Mouse (Mus musculus) brain, embryonic 18.5 days (tissue): ENCODE measurements around the gene Sh3rf1.
A peak's percentile ranks its signal among the peaks of the same experiment; 100 is the strongest.

Experiments
- DNase-seq: peaks from one replicate; pipeline ENCODE4 v3.0.0-alpha.2; 2012; ENCODE audit warnings: low read depth, low spot score

Gene Sh3rf1

DNA sequence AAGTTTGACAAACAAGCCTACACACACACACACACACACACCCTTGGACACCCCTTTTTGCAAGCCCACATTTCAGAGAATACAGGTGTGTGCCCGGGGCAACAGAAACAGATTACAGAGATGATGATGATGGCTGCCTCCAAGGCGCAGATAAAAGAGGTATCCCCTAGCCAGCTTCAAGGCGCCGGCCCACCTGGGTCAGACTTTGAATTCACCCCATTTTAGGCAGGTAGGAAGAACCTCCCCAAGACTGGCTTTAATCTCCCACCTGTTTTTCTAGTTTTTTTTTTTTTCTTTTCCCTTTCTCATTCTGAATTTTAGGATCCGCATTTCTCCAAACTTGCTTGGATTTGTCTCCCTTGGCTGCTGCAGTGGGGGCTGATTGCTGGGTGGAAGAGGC is 389 bp upstream of the Sh3rf1 start:
- DNase-seq: no peak

DNA sequence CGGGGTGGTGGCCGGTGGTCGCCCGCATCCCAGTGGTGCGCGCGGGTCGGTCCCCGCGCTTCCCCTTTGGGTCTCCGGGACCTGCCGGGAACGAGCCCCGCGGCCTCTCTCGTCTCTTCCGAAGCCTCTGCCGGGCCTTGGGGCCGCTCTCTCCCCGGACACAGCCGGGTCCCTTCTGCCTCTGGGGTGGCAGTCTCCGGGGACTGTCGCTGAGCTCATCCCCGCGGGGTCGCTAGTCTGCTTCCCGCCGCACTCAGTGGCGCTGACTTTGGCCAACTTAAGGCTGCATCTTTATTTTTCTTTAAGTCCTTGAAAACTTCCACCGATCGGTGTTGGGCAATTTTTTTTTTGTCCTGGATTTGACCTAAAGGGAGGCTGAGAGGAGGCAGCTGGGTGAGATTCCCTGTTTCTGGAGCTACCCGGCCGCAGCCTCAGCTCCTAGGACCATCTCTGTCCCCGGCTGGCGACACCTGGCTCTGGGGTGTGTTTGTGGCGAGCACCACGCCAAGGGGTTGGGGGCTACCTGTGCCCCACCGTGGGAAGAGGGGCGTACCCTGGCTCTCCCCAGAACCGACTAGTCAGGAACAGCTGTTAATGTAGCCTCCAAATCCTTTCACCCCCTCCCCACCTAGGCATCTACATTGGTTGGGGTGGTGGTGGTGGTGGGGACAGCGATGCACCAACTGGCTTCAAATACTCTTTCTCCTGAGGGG is 864 bp downstream of the Sh3rf1 start:
- DNase-seq: no peak

DNA sequence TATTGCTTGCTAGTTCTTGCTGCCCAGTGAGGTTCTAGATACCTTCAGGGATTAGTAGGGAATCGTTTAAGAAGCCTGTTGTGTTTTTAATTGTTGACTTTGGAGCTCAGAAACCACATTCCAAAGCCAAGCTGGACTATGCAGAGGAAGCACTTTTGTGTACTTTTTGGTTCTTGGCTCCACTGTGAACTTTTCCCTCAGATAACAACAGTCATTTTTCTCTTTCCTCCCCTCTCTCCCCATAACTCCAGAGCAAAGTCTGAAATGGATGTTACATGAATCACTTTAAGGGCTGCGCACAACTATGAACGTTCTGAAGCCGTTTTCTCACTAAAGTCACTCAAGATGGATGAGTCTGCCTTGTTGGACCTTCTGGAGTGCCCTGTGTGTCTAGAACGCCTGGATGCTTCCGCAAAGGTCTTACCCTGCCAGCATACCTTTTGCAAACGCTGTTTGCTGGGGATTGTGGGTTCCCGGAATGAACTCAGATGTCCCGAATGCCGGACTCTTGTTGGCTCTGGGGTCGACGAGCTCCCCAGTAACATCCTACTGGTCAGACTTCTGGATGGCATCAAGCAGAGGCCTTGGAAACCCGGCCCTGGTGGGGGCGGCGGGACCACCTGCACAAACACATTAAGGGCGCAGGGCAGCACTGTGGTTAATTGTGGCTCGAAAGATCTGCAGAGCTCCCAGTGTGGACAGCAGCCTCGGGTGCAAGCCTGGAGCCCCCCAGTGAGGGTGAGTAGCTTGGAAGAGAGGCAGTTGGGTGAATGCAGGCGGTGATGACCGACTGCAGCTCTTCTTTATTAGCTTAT is 2.1 kb downstream of the Sh3rf1 start:
- DNase-seq: no peak

DNA sequence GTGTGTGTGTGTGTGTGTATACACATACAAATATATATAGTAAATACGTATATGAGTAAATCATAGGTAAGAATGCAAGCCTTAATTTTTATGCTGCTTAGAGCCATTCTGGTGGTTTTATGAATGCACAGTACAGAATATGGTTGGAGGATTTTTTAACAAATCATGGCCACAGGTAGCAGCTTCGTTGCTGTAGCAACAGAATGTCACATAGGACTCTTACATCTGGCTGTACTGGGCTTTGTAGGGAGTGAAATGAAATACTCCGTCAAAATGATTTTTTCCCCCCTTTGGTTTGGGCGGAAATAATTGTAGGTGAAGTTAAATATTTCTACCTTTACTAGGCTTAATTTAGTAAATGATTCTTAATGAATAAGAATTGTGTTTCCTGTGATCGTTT is 3.0 kb downstream of the Sh3rf1 start:
- no peak for DNase-seq

DNA sequence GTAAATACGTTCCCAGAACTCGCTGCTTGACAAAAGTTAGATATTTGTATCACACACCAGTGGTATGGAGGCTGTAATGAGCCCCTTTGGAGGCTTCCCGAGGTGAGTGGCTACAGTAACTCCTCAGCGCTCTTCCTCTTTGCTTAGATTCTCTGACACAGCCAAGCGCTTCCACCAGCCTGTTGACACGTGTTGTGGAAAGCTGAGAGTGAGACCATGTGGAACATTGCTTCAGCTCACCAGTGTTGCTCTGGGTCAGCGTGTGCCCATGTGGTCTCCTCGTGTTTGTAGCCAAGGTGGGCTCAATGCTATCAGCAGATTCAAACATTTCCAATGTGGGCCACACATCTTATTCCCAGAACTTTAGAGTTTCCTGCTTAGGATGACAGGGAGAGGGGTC is 5.0 kb downstream of the Sh3rf1 start:
- DNase-seq: no peak

DNA sequence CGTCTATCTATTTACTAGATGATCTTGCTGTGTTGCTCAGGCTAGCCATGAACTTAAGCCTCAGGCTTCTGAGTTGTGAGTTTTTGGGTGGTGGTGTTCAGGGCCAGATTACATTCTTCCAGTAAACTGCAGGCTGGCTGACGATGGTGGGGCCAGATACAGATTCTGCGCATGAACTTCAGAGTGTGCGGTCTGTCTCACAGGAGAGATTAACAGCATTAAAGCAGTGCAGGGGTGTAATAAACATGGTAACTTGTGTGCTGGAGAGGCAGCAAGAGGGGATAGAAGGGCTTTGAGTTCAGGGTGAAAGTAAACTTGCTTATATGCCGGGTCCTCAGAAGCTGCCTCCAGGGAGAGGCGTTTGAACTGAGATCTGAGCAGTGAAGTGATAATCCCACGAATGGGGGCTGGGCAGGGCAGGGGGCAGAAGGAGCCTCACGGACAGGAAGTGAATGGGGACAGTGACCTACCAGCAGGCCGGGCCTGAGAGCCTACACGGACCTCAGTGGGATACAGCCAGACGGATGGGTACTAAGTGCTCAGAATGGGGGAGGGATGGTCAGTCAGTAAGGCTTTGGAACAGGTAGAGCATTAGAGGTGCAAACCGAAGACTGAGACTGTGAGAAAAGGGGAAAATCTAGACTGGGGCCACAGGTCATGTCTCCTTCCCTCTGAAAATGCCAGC is 6.0 kb downstream of the Sh3rf1 start:
- no peak for DNase-seq

DNA sequence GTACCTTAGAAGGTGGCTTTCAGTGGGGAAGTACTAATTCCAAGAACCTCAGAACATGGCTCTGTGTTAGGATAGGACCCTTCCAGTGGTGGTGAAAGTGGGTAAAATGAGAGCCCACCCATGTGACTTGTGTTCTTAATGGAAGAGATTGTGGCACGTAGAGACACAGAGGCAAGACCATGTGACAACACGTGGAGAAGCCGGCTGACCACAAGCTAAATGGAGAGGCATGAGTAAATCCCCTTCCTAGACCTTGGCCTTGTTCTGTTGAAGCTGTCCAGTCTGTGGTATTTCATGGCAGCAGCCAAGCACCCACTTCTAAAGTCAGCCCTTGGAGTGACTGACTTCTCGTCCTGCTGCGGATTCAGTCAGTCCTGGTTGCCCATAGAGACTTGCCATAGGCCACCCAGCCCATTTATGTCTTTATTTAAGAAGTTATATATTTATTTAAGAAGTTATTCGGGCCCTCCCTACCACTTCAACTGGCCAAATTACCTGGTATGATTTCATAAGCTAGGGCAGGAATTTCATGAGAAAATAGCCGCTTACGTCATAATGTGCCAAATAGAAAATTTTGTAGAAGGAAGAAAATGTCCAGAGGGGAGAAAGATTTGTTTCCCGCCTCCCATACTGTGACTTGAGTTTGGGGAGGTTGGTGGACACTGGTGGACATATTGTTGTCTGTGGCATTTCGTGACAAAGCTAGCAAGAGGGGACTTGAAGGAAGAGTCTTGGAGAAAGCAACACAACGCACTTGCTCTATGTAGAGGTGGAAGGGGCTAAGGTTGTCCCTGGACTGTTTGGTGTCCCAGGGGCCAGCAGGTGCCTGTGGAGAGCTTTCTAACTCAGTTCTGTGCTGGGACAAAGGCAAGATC is 7.4 kb downstream of the Sh3rf1 start:
- no peak for DNase-seq

DNA sequence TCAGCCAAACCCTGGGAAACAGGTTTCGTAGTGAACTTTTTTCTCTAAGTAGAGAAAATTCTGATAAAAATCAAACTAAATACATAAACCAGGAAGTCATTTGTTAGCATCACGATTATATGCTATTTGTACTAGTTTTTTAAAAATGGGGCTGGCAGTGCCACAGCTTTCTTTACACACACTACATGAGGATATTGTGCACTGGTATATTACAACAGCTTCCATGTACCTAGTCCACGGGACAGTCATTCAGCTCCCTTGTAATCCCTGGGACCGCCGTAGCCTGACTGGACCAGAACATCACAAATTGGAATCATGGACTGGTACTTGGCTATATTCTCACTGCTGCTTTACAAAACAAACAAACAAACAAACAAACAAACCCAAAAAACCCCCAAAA is 11.8 kb downstream of the Sh3rf1 start:
- DNase-seq: no peak

DNA sequence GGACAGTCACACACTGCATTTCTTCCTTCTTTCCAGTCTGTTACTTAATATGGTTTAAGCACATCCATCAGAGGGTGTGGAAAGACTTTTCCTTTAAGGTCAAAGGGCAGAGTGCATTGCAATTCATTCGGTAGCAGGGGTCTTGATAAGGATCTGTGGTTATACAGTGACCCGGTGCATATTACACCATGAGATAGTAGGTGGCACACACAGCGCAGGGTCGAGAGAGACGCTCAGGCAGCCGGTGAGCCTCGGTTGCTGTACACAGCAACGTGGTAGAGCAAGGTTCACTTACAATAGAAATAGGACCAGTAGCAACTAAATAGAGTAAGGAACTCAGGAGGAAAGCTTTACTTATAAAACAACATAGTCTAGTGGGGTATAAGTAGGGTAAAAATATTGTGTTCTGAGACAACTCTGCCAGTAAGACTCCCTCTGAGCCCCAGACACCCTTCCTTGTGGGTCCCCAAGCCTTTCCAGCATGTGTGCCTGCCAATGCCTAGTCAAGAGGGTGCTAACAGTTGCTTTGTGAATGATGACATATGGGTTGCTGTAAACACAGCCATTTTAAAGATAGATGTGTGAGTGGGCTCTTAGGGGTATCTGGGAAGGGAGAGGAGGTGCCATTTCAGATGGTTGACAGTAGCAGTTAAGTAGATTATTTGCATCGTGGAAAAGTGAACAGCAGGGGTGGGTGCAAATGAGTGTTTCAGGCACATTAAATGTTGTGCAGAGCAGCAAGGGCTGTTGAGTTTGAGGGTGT is 13.0 kb downstream of the Sh3rf1 start:
- DNase-seq: peak; percentile 72

DNA sequence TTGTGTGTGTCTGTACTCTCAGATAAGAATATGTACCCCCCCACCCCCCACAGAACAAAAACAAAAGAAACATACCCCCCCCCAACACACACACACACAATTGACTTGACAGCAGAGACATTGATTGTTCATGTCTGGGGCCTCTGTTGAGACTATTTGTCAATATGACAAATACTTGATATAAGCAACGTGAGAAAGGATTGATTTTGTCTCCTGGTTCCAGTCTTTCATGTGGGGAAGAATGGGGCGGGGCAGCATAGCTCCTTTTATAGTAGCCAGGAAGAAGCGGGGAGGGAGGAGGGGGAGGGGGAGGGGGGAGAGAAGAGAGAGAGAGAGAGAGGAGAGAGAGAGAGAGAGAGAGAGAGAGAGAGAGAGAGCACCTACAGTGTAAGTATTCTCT is 15.9 kb downstream of the Sh3rf1 start:
- DNase-seq: no peak

DNA sequence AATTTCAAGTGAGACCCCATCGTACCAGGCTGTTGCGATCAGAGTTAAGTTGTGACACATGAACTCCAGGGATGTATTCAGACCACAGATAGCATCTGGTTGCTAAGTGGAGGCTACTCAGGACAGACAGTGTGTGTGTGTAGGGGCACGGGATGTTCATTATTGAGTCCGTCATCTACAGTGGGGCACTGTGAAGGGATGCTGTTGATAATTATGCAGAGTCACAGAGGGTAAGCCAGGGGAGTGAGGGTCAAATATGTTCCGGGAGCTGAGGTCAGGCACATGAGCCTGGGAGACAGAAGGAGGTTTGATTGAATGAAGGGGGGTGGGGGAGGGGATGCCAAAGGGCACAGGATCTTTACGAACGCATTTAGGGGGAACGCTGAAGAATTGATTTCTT is 17.6 kb downstream of the Sh3rf1 start:
- DNase-seq: no peak

DNA sequence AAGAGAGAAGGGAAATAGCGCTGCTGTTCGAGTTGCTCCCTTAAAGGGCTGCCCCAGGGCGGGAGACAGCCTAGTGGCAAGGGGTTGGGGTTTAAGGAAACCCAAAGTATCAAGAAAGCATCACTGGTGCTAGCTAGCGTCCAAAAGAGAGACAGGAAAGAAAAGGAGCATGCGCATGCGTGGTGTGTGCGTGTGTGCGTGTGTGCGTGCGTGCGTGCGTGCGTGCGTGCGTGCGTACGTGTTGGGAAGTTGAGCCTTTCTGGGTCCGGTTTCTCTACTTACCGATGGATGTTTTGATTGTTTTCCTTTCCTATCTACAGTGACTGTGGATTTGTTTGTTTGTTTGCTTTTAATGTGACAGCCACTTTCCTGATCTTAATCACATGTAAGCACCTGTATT is 19.2 kb downstream of the Sh3rf1 start:
- DNase-seq: no peak

DNA sequence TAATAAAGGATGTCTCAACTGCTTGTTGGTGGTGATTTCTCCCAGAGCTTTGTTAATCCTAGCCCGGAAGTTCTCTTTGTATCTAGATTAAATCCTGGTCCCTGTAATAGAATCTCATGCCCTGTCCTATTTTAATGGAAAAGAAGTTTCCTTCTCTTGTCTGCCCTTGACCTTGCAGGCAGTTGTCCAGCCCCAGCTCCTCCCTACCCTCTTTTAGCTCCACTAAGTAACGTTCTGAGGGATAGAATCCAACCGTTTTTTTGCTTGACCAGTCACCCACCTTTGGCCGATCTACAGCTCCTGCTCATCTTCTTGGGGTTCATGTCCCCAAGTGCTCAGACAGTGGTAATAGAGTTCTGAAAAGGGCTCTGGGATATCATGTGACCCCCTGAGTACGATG is 19.8 kb downstream of the Sh3rf1 start:
- DNase-seq: no peak

DNA sequence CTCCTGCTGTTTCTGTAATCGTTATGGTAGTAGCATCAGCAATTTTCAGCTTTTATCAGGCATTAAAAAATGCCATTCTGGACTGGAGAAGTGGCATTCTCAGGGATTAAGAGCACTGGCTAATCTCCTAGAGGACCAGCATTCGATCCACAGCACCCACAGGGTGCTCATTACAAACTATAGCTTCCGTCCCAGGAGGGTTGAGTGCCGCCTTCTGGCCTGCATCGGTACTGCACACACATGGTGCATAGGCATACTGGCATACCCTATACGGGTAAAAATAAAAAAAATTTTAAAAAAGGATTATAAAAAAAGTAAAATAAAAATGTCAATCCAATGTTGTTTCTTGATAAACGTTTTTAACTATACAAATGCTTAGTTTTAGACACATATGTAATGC is 20.5 kb downstream of the Sh3rf1 start:
- DNase-seq: no peak

DNA sequence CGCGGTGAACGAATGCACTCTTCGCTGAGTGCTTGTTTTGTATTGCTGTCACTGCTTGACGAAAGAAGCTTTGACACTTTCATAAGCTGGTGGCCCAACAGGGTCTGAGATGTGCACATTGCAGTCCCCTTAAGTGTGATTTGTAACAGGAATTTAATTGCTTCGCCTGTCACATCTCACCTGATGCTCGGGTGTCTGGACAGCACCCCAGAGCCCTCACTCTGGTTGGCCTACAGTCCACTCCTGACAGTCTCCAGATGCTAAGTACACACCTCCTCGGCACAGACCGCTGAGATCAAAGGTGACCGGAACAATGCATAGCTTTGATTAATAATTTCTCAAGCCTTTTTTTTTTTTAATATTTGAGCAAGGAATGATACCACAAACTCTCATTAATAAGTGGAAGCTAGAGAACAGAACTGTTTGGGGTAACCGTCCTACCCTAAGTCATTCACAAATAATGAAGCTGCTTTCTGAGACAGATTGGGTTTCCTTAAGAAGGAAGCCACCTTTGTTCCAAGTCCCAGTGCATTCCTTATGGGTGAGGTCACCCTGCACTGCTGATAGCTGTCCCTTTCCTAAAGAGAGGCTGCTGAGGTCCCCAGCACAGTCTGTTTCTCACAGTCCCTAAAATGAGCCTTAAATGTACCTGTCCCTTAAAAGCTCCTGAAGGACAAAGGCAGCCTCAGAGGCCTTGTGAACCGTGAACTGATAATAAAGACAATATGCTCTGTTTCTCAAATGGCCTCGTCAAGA is 23.8 kb downstream of the Sh3rf1 start:
- DNase-seq: no peak

DNA sequence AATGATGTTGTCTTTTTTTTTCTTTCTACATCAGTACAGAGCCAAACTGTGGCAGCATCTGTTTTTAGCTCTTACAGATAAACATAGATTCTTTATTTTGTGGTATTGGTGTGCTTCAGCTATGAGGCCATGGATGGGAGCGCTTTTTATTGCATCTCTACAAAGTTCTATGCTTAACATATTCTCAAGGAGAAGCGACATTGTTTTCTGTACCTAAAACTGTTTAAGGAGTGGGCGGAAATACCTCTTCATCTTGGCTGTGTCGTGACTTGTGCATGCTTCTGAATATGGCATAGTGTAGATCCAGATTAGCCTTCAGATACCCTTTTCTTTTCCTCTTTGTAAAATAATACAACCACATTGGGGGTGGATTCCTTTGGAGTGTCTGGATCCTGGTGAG is 25.8 kb downstream of the Sh3rf1 start:
- DNase-seq: no peak

DNA sequence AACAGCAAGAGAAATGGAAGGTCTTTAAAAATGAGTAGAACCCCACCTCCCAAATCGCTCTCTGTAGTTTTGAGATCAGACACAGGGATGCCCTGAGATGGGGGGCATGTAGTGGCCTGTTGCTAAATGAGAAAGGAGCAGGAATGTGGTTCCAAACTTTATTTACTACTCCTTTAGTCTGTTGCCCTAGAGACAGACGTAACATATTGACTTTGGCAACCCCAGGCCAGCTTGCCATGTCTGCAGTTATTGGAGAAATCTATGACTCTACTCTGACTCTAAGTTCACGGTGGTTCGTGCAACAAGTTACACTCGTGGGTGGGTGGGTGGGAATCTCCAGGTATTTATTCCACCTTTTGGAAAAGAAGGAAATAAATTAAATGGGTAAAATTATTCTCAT is 30.5 kb downstream of the Sh3rf1 start:
- DNase-seq: no peak

DNA sequence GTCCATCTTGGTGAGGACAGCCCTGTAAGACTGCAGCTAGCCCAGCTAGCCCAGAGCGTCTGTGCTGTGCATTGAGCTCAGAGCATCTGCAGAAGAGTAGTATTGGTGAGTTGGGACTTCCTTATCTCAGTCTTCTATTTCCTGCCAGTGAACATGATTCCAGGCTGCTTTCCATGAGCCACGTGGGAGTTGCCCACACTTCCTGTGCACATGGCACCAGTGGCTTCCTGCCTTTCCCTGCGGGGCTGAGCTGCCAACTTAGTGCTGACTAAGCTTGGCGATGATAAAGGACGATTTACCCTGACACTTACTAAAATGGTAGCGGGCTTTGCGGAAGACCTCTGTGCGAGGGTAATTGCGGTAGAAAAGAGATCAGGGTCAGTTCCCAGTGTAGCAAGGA is 35.2 kb downstream of the Sh3rf1 start:
- DNase-seq: peak; percentile 54

DNA sequence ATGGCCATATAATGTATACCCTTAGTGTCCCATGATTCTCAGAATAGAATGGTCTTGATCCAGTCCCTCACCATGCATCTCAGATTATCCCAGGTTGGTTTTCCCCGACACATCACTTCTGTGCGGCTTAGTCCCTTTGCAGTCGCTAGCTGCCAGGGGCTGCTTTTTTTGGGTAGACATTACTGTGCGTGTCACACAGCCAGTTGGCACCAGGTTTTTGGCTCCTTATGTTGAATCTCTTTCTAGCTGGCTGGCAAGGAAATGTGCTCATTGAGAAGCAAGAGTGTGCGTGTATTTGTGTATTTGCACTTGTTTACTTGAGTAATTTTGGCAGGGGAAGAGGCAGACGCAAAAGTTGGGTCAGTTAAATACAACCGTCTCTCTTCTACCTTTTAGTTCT is 35.9 kb downstream of the Sh3rf1 start:
- peak; percentile 64 for DNase-seq

DNA sequence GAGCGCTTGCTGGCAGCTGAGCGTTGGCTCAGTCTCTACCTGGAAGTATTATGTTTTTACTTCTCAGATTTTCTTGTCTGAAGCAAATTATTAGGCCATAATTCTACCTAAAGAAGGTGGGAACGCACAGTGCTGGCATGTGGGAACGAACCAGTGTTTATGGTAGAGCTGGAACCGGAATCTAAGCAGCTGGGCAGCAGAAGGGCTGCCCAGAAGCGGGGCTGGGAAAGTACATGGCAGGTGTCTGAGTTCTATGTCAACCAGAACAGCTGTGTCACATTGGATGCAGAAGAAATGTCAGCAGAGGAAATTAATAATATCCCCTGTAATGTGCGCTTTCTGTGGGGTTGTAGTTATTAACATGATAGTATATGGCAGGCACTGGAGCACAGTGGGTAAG is 36.9 kb downstream of the Sh3rf1 start:
- DNase-seq: no peak
